Mouse (Mus musculus) lung, postnatal 0 days (tissue): ENCODE measurements at regions not wholly inside any gene's neighbourhood (a gene's known extent, or its start where the extent isn't known, plus 50 kb on each side); places are given as distances from the start of the nearest gene placed in this dataset.

Source experiments
- CTCF ChIP-seq: IDR thresholded peaks from 2 replicates; pipeline ENCODE4 v1.5.1; 2016; ENCODE audit warnings: antibody characterized with exemption, mild to moderate bottlenecking
- EP300 ChIP-seq: IDR thresholded peaks from 2 replicates; pipeline ENCODE4 v1.6.1; 2016; ENCODE audit warnings: antibody characterized with exemption, mild to moderate bottlenecking, control low read depth

GRCm38 (mm10) chr10:126270376-126270775 lies 304.4 kb downstream of the Lrig3 start:
- TF ChIP-seq CTCF, result no peak
- no peak for TF ChIP-seq EP300
